Mouse (Mus musculus) brain, embryonic 14.5 days (tissue): ENCODE results near the gene Olfr1126.

Source experiments
- CTCF ChIP-seq: fragments of 200-500 bp; IDR thresholded peaks from 2 replicates; pipeline ENCODE4 v1.5.1; 2012; ENCODE audit warnings: inconsistent platforms, mild to moderate bottlenecking, moderate library complexity, borderline replicate concordance; ENCODE audit not compliant: insufficient read depth, insufficient read length; ENCODE audit errors: extremely low read depth
- POLR2A ChIP-seq: fragments of 200-500 bp; IDR thresholded peaks from 2 replicates; pipeline ENCODE4 v1.6.1; 2012; ENCODE audit warnings: mild to moderate bottlenecking, inconsistent platforms, borderline replicate concordance; ENCODE audit not compliant: poor library complexity, insufficient read depth, insufficient read length, severe bottlenecking; ENCODE audit errors: extremely low read depth

DNA sequence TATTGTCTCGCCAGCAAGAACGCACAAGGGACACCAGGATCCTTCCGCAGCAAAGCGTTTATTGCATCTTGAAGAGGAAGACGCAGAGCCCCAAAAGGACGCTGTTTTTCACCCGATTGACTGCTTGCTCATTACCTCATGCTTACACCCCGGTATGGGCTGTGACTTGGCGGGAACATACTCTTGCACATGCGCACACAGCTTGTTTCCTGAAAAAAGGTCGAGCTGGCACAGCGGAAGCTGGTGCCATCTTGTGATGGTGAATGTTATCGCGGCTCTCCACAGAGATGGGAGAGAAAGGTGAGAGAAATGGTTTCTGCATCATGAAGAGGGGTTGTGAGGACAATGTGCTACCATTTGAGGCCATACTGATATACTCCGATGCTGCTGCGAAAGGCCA lies 16.0 kb upstream of the Olfr1126 start:
- TF ChIP-seq POLR2A = no peak
- TF ChIP-seq CTCF = no peak
